In the genomic region with DNA sequence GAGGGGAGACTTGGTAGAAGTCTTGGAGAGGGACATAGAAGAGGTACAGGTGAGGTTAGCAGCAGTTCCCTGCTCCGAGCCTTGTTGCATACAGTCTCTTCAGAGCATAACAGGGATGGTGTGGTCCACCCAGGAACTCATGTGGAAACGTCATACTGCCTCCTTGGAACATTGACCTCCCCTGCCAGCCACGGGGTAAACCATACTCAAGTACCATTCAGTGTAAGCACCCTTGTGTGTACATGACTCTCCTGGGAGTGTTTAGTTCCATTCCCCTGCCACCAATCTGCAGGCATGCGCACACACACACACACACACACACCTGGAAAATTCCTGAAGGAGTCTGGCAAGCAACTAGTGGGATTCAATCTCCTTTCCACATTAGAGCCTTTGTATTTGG, we compare ENCODE assay signal across 27 mouse cellular contexts.
DNase-seq lines count a peak whose midpoint lies in the region; ATAC-seq and TF ChIP-seq lines count a peak whose summit lies in the region.
"Had no signal": no experiment of that assay in that cellular context is flagged by ENCODE, and none has a peak within 500 bp of the region (broad histone marks: within the 10 kb centered on the region; RNA-seq: fewer than 3 reads in every experiment).

No protein-coding gene starts in this region.

- no peaks in the 10 kb centered on the region for H3K27me3 ChIP-seq in lung, postnatal 0 days (replicated peaks; ENCODE audit: insufficient read depth, low read length)
- H3K27me3 ChIP-seq in hindbrain, embryonic 10.5 days (ENCODE audit: insufficient read depth, poor library complexity, severe bottlenecking): no peaks in the 10 kb centered on the region
- H3K27me3 ChIP-seq: embryonic facial prominence, embryonic 13.5 days; forebrain, embryonic 15.5 days; heart, embryonic 15.5 days; hindbrain, embryonic 12.5 days; hindbrain, embryonic 15.5 days had no signal

- H3K9me3 ChIP-seq in lung, postnatal 0 days (ENCODE audit: low read length): no peaks in the 10 kb centered on the region
- H3K9me3 ChIP-seq in hindbrain, embryonic 10.5 days: no peaks in the 10 kb centered on the region
- H3K9me3 ChIP-seq: embryonic facial prominence, embryonic 10.5 days; embryonic facial prominence, embryonic 13.5 days; forebrain, embryonic 12.5 days; forebrain, embryonic 15.5 days; heart, embryonic 12.5 days; heart, embryonic 15.5 days; hindbrain, embryonic 12.5 days; hindbrain, embryonic 15.5 days had no signal

- intact Hi-C loops in left cerebral cortex, postnatal 10 days (cut with DNase I): no loop called here

- no peaks in the 10 kb centered on the region for H3K4me1 ChIP-seq in lung, postnatal 0 days (ENCODE audit: insufficient read depth, low read depth, low read length)
- peaks cover 24% of the 10 kb centered on the region for H3K4me1 ChIP-seq in hindbrain, embryonic 10.5 days (replicated peaks)
- H3K4me1 ChIP-seq: embryonic facial prominence, embryonic 13.5 days had no signal

- H3K36me3 ChIP-seq in lung, postnatal 0 days (ENCODE audit: insufficient read depth, low read length): no peaks in the 10 kb centered on the region
- no peaks in the 10 kb centered on the region for H3K36me3 ChIP-seq in hindbrain, embryonic 10.5 days
- H3K36me3 ChIP-seq: embryonic facial prominence, embryonic 10.5 days; embryonic facial prominence, embryonic 13.5 days; forebrain, embryonic 12.5 days; forebrain, embryonic 15.5 days; heart, embryonic 12.5 days; heart, embryonic 15.5 days; hindbrain, embryonic 12.5 days; hindbrain, embryonic 15.5 days had no signal

- no peak overlapping the region for H3K9ac ChIP-seq in lung, postnatal 0 days (replicated peaks; ENCODE audit: low read depth)
- H3K9ac ChIP-seq: embryonic facial prominence, embryonic 13.5 days; forebrain, embryonic 12.5 days; forebrain, embryonic 15.5 days; heart, embryonic 12.5 days; heart, embryonic 15.5 days; hindbrain, embryonic 12.5 days; hindbrain, embryonic 15.5 days had no signal

- 51% methylated on average over 4 of the region's 4 CpGs for WGBS in lung, postnatal 0 days
- 82% methylated on average over 4 of the region's 4 CpGs for WGBS in hindbrain, embryonic 10.5 days

- no peak for TF ChIP-seq CTCF in lung, postnatal 0 days (IDR thresholded peaks at IDR 0.05)

- no peak overlapping the region for H3K27ac ChIP-seq in lung, postnatal 0 days (ENCODE audit: low read length)
- no peak overlapping the region for H3K27ac ChIP-seq in hindbrain, embryonic 10.5 days
- H3K27ac ChIP-seq: embryonic facial prominence, embryonic 10.5 days; embryonic facial prominence, embryonic 13.5 days; forebrain, embryonic 12.5 days; forebrain, embryonic 15.5 days; heart, embryonic 15.5 days; hindbrain, embryonic 12.5 days; hindbrain, embryonic 15.5 days had no signal

- no peak overlapping the region for H3K4me2 ChIP-seq in lung, postnatal 0 days (replicated peaks; ENCODE audit: low read depth, low read length)
- H3K4me2 ChIP-seq: embryonic facial prominence, embryonic 13.5 days; forebrain, embryonic 12.5 days; forebrain, embryonic 15.5 days; heart, embryonic 12.5 days; heart, embryonic 15.5 days; hindbrain, embryonic 12.5 days; hindbrain, embryonic 15.5 days had no signal

- DNase-seq in cerebellum, adult 11-12 months: peak; percentile 1
- DNase-seq in cerebellum, adult 11 months: no peak
- DNase-seq in lung, adult 18-20 months: peak; percentile 56 to 70
- peak; percentile 82 for DNase-seq in lung, postnatal 0 days (ENCODE audit: low spot score)
- peak; percentile 65 for DNase-seq in lung, postnatal 25 days (ENCODE audit: low spot score)
- DNase-seq in hindbrain, embryonic 10.5 days (ENCODE audit: low spot score): no peak
- DNase-seq in yolk sac, embryonic 10.5 days (ENCODE audit: low spot score): no peak
- DNase-seq in left cerebral cortex, postnatal 10 days (ENCODE audit: extremely low spot score in 1 of 2, low spot score in 2 of 2): no peak
- DNase-seq: adrenal gland, postnatal 10 days; adrenal gland, postnatal 36 days; cerebellum, adult 8-10 months; cerebellum, postnatal 10 days; cerebellum, postnatal 36 days; embryo, embryonic 11 days; gastrocnemius, postnatal 25 days; heart, postnatal 14 days; heart, postnatal 4 days had no signal

- TF ChIP-seq EP300 in lung, postnatal 0 days (IDR thresholded peaks at IDR 0.05): no peak

- no peak overlapping the region for H3K4me3 ChIP-seq in lung, postnatal 0 days (ENCODE audit: low read depth, low read length)
- no peak overlapping the region for H3K4me3 ChIP-seq in hindbrain, embryonic 10.5 days
- H3K4me3 ChIP-seq: embryonic facial prominence, embryonic 10.5 days; embryonic facial prominence, embryonic 13.5 days; erythroblast, embryonic 14.5 days; forebrain, embryonic 12.5 days; forebrain, embryonic 15.5 days; heart, embryonic 12.5 days; heart, embryonic 15.5 days; hindbrain, embryonic 12.5 days; hindbrain, embryonic 15.5 days had no signal

- ATAC-seq in lung, postnatal 0 days: peak; percentile 94
- ATAC-seq: activated CD4-positive, CD25-positive, alpha-beta regulatory T cell, adult 4 months; forebrain, embryonic 15.5 days had no signal

Comparison
In these comparisons a context has a peak if more than half of its experiments do, and no peak if none do; other contexts are left out.
1. DNase-seq: peak in cerebellum, adult 11-12 months (single experiment), lung, adult 18-20 months (2 of 2), lung, postnatal 0 days (single experiment) and lung, postnatal 25 days (single experiment); none in cerebellum, adult 11 months (single experiment), hindbrain, embryonic 10.5 days (single experiment), yolk sac, embryonic 10.5 days (single experiment) and left cerebral cortex, postnatal 10 days (0 of 2).